Mouse (Mus musculus): ENCODE measurements around the gene Ssbp3. TPM values are rescaled to one million over a fixed set of nuclear protein-coding genes. Genes with fewer than 3 reads are reported as not detected.
A peak's percentile ranks its signal among the peaks of the same experiment; 100 is the strongest.

Gene Ssbp3
- polyA plus RNA-seq, 1 experiment from 2014 or later: 112 TPM

DNA sequence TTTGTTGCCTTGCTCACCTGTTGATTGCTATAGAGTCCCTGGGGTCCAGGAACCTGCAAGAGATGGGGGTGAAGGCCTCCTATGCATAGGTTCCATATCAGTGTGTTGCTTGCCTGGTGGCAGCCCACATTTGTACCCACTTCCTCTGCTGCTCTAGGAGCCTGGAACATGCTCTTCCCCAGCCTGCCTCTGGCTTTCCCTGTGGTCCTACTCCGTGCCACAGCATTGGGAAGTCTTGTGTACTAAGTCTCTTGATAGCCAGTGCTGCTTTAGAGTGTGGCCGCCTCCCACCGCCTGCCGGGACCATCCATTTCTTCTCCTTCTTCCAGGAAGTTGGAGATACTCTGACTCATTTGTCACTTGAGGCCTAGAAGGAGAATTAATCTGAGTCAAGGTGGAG lies 13.7 kb downstream of the Ssbp3 start:
- Histone ChIP-seq H3K4me1 (peaks cover 41% of the 10 kb centered on the region), H3K27me3 (no peaks in the 10 kb centered on the region)
- ATAC-seq (ENCODE audit: insufficient number of reproducible peaks, low FRiP score, low TSS enrichment, low read depth): no peak

DNA sequence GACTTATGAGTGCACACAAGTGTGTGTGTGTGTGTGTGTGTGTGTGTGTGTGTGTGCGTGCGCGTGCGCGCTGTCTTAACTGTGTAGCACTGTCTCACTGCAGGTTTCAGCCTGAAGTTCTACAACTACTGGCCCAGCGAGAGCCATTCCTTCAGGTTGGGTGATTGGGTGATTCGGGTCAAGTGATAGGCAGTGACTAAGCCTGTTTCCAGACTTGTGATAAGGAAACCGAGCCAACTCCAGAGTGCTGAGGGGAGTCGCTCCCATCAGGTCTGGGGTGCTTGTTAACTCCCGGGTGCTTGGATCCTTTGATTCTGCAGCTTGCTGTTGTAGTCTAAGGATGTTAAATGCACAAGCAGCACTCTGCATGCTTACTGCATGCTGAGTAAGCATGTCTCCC lies 14.4 kb downstream of the Ssbp3 start:
- 0 out of 2 replicates have a peak overlapping the region, but pooled peaks have one; percentile 11 for H3K9ac ChIP-seq
- 82% methylated on average over 10 of the region's 10 CpGs for WGBS
- H3K4me2 ChIP-seq: no peak overlapping the region
- H3K27me3 ChIP-seq: no peaks in the 10 kb centered on the region
- ATAC-seq (ENCODE audit: insufficient number of reproducible peaks, low FRiP score, low TSS enrichment, low read depth): no peak
- no peak overlapping the region for H3K27ac ChIP-seq
- peaks cover 37% of the 10 kb centered on the region for H3K4me1 ChIP-seq
- no peak overlapping the region for H3K4me3 ChIP-seq
- H3K9me3 ChIP-seq: no peaks in the 10 kb centered on the region
- peaks cover 78% of the 10 kb centered on the region for H3K36me3 ChIP-seq

More for the DNA sequence above, 13.7 kb downstream of the Ssbp3 start:
- Histone ChIP-seq H3K36me3 (peaks cover 85% of the 10 kb centered on the region), H3K27ac (no peak overlapping the region), H3K9ac (0 out of 2 replicates have a peak overlapping the region, but pooled peaks have one; percentile 11), H3K4me2 (no peak overlapping the region), H3K4me3 (no peak overlapping the region), H3K9me3 (no peaks in the 10 kb centered on the region)
- WGBS: 85% methylated on average over 4 of the region's 4 CpGs

DNA sequence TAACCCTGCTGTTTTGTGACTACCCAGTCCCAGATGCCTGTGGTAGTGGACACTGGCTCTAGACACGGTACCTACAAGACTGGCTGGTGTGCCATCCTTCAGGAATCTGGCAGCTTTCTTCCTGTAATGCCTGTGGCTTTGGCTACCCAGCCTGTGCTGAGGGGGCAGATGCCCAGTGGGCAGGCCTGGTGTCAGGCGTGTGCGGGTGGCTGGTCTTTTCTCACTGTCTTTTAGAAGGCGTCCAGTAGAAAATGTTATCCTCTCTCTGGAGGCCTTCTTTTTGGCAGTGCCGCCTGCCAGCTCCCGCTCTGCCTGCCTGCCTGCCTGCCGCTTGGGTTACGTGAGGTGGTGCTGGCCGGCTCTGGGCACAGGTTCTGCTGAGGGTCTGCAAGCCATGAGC lies 15.9 kb downstream of the Ssbp3 start:
- peaks cover 22% of the 10 kb centered on the region for H3K4me1 ChIP-seq
- no peaks in the 10 kb centered on the region for H3K9me3 ChIP-seq
- H3K27ac ChIP-seq: no peak overlapping the region
- H3K27me3 ChIP-seq: no peaks in the 10 kb centered on the region
- H3K36me3 ChIP-seq: peaks cover 70% of the 10 kb centered on the region
- no peak for ATAC-seq (ENCODE audit: insufficient number of reproducible peaks, low FRiP score, low TSS enrichment, low read depth)
- no peak overlapping the region for H3K4me3 ChIP-seq
- WGBS: 81% methylated on average over 9 of the region's 9 CpGs
- H3K4me2 ChIP-seq: no peak overlapping the region
- H3K9ac ChIP-seq: no peak overlapping the region

DNA sequence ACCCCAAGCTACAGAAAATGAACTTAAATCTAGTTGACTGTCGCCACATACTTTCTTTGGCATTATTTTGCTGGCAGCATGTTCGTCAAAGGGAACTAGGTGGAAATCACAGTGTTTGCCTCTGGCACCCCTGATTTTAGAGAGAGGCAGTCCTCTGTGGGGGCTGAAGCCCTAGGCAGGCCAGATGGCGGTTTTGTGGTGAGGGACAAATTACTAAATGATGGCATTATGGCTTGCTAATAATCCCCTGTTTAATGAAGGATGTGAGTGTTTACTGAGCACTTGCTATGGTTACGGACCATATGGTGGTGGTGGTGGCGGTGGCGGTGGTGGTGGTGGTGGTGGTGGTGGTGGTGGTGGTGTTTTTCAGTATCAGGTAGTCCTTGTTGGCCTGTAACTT lies 16.5 kb downstream of the Ssbp3 start:
- ATAC-seq (ENCODE audit: insufficient number of reproducible peaks, low FRiP score, low TSS enrichment, low read depth): no peak
- 75% methylated on average over 6 of the region's 6 CpGs for WGBS
- Histone ChIP-seq H3K27ac (no peak overlapping the region), H3K36me3 (peaks cover 69% of the 10 kb centered on the region), H3K9ac (no peak overlapping the region), H3K4me2 (no peak overlapping the region), H3K27me3 (no peaks in the 10 kb centered on the region), H3K9me3 (no peaks in the 10 kb centered on the region), H3K4me1 (peaks cover 15% of the 10 kb centered on the region), H3K4me3 (no peak overlapping the region)

DNA sequence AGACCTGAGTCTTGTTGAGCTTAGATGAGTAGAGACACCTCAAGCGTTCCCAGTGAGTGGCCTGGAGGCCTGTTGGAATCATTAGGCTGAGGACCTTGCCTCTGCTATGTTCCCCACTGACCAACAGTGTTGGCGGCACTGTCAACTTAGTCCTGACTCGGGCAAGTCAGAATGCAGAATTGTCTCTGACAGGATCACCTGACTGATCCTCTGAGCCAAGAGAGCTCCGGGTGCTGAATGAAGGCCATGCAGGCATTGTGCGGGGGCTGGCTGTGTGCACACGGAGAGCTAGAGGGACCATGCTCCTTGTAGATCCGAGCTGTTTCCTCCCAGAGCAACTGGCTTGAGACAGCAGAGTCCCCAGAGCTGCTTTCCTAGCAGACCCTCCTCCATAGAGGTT lies 18.5 kb downstream of the Ssbp3 start:
- Histone ChIP-seq H3K27ac (no peak overlapping the region), H3K4me3 (no peak overlapping the region), H3K27me3 (no peaks in the 10 kb centered on the region), H3K9ac (no peak overlapping the region), H3K9me3 (no peaks in the 10 kb centered on the region), H3K4me1 (peaks cover 22% of the 10 kb centered on the region), H3K36me3 (peaks cover 62% of the 10 kb centered on the region), H3K4me2 (no peak overlapping the region)
- ATAC-seq (ENCODE audit: insufficient number of reproducible peaks, low FRiP score, low TSS enrichment, low read depth): no peak
- 80% methylated on average over 7 of the region's 7 CpGs for WGBS

DNA sequence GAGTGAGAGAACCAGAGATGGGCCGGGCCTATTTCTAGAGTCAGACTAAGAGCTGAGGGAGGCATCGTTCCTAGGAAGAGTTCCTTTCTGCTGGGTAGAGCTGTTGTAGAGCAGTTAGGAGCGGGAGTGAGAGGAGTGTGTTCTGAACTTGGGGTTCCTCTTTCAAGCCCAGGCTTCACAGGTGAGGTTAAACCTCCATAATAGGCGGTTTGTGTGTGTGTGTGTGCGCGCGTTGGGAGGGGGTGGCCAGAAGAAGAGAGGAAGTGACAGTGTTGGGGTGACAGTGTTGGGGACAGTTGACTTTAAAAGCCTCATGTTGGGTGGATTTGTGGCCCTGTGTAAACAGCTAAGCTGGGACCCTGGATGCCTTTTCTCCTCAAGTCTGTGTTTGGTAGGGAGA lies 22.1 kb downstream of the Ssbp3 start:
- Histone ChIP-seq H3K4me2 (no peak overlapping the region), H3K36me3 (peaks cover 56% of the 10 kb centered on the region), H3K4me1 (peaks cover 47% of the 10 kb centered on the region), H3K4me3 (no peak overlapping the region), H3K9ac (no peak overlapping the region), H3K9me3 (no peaks in the 10 kb centered on the region), H3K27ac (no peak overlapping the region), H3K27me3 (no peaks in the 10 kb centered on the region)
- WGBS: 88% methylated on average over 7 of the region's 7 CpGs
- ATAC-seq (ENCODE audit: insufficient number of reproducible peaks, low FRiP score, low TSS enrichment, low read depth): no peak

DNA sequence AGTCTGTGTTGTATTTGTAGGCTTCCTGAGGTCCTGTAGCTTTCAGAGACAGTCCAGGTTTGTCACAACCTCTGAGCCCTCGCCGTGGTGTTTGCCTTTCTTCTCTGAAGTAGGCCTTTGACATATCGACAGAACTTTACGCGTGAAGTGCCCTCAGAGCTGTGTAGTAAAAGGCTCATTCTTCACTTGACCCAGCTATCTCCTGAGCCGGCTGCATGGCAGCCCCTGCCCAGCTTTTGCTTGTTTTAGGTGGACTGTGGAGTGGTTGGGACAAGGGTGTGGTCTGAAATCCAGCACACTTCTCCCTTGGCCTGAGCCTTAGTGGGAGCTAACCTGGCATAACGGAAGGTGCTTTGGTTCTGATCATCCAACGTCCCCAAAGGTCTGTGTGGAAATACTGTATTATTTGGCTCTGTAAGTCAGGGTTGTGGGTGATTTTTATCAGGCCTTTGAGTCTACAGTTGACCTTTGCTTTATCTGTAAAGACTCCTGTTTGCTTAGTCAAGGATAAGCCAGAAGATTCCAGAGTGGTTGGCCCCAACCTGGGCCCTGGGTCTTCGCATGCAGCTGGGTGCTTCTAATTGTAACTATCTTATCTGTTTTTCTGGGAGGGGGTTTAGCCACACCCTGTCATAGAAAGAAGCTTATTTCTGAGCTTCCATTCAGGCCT lies 23.4 kb downstream of the Ssbp3 start:
- ATAC-seq (ENCODE audit: insufficient number of reproducible peaks, low FRiP score, low TSS enrichment, low read depth): no peak
- Histone ChIP-seq H3K4me1 (peaks cover 56% of the 10 kb centered on the region), H3K27me3 (no peaks in the 10 kb centered on the region), H3K9ac (no peak overlapping the region), H3K4me2 (no peak overlapping the region), H3K9me3 (no peaks in the 10 kb centered on the region), H3K4me3 (no peak overlapping the region), H3K27ac (no peak overlapping the region), H3K36me3 (peaks cover 42% of the 10 kb centered on the region)
- 77% methylated on average over 9 of the region's 9 CpGs for WGBS

DNA sequence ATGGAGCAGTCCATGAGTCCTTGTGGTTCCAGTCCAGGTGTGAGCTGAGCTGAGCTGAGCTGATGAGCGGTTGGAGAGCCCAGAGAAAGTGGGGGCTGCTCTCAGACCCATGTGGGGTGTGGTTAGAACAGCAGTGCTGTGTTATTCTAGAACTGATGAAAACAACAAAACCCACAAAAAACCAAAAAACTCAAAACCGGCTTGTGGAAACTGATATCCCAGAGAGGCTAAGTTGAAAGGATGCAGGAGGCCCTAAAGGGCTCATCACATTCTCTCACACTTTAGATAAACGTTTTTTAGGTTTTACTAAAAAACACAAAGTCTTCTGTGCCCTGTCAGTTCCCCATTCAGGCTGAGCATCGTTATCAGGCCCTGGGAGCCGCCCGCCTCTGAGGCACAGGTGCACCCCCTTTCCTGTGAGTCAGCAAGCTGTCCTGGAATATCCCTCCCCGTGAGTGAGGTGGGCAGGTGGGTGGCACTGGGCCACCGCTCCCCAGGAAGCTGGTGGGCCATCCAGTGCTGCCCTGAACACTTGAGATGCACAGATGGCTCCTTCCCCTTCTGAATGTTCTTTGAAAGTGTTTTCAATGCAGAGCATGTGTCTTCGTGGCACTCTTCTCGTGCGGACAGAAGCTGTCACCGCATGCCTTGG lies 24.6 kb downstream of the Ssbp3 start:
- Histone ChIP-seq H3K4me3 (no peak overlapping the region), H3K27me3 (no peaks in the 10 kb centered on the region), H3K36me3 (peaks cover 41% of the 10 kb centered on the region), H3K9ac (no peak overlapping the region), H3K4me1 (peaks cover 63% of the 10 kb centered on the region), H3K9me3 (no peaks in the 10 kb centered on the region), H3K27ac (0 out of 2 replicates have a peak overlapping the region, but pooled peaks have one; percentile 27), H3K4me2 (no peak overlapping the region)
- ATAC-seq (ENCODE audit: insufficient number of reproducible peaks, low FRiP score, low TSS enrichment, low read depth): no peak
- 57% methylated on average over 12 of the region's 12 CpGs for WGBS

DNA sequence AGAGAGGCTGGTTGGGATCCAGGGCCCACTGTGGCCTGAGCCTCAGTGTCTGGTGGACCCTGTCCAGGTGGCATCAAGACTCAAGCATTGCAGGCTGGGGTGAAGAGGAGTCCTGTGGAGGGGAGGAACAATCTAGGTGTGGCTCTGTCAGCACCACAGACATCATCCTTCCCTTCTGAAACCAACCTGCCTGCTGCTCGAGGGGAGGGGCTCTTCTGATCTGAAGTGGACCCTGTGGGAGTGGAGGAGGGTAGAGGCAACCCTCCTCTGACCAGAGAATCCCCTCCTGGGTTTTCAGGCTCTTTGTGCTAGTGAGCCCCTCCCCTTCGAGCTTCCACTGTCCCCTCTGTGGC lies 25.1 kb downstream of the Ssbp3 start:
- H3K9ac ChIP-seq: no peak overlapping the region
- ATAC-seq (ENCODE audit: insufficient number of reproducible peaks, low FRiP score, low TSS enrichment, low read depth): no peak
- peak overlapping the region; percentile 27; the same call in 1 of the 2 replicates for H3K27ac ChIP-seq
- H3K9me3 ChIP-seq: no peaks in the 10 kb centered on the region
- H3K27me3 ChIP-seq: no peaks in the 10 kb centered on the region
- 36% methylated on average over 2 of the region's 2 CpGs for WGBS
- H3K4me1 ChIP-seq: peaks cover 65% of the 10 kb centered on the region
- H3K4me2 ChIP-seq: no peak overlapping the region
- H3K4me3 ChIP-seq: no peak overlapping the region
- H3K36me3 ChIP-seq: peaks cover 41% of the 10 kb centered on the region

DNA sequence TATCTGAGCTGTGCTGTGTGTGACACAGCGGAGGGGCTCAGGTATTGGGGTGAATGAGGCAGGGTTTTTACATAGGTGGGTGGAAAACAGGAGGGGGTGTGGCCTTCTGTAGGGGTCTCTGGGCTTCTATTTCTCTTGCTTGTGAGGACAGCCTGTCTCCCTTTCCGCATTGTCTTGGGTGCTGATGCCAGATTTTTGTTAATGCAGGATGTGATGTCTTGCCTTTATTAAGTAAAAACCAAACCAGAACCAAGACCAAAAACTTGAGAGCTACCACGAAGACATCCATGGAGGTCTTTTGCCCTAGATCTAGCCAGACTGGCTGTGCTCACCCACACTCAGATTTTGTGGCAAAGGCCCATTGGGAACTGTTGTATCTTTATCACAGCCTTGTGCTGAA lies 25.5 kb downstream of the Ssbp3 start:
- Histone ChIP-seq H3K27ac (no peak overlapping the region; the same call in 1 of the 2 replicates), H3K9me3 (no peaks in the 10 kb centered on the region), H3K4me1 (peaks cover 70% of the 10 kb centered on the region), H3K27me3 (no peaks in the 10 kb centered on the region), H3K4me3 (no peak overlapping the region), H3K4me2 (no peak overlapping the region), H3K36me3 (peaks cover 41% of the 10 kb centered on the region), H3K9ac (no peak overlapping the region)
- ATAC-seq (ENCODE audit: insufficient number of reproducible peaks, low FRiP score, low TSS enrichment, low read depth): no peak
- WGBS: 72% methylated on average over 3 of the region's 3 CpGs

DNA sequence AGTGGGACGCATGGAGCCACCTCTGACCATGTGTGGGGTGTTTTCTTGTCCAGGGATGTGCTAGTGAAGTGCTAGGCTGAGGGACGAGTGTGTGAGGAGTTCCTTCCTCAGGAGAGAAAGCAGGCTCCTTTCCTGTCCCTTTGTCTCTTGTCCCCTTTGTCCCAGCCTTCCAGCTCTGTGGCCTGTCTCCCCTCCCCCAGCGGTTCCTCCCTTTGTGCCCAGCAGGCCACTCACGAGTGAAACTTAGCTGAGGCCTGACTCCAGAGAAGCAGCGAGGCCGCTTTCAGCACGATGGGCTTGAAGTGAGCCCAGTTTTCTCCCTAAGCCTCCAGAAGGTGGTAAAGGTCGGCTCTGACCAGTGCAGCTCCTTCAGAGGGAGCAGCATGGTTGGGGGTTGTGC lies 26.2 kb downstream of the Ssbp3 start:
- Histone ChIP-seq H3K27ac (peak overlapping the region; percentile 63), H3K4me1 (peaks cover 77% of the 10 kb centered on the region), H3K27me3 (no peaks in the 10 kb centered on the region), H3K9me3 (no peaks in the 10 kb centered on the region), H3K9ac (no peak overlapping the region), H3K36me3 (peaks cover 39% of the 10 kb centered on the region), H3K4me3 (no peak overlapping the region), H3K4me2 (no peak overlapping the region)
- WGBS: 32% methylated on average over 8 of the region's 8 CpGs
- ATAC-seq (ENCODE audit: insufficient number of reproducible peaks, low FRiP score, low TSS enrichment, low read depth): no peak

DNA sequence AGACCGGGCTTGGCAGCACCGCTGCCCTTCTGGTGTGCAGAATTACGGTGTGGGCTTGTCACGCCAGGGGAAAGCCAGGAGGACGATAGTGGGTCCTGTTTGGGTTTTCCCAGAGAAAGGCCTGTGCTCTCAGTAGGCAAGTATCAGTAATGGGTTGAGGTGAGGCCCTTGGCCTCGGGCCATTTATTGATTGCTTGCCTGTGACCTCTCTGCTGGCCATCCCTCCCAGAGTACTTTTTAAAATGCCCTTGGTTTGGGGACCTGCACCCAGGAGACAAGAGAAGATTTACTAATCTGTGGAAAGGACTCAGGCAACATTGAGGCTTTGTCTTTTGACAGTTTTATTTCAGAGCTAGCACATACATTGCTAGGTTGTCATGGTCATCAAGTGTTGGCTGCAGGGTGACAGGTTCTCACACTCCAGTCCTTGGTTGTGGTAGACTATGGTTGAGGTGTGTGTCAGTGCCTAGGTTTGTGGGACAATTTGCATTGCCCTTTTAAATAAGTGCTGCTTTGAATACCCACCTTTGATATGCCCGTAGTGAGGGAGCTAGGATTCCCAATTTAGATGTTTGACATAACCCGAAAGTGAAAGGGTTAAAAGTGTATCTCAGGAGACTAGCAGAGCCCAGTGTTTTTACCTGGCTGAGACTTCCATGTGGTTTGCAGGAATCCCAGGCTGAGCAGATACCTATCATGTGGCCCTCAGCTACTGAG lies 28.2 kb downstream of the Ssbp3 start:
- WGBS: 54% methylated on average over 8 of the region's 8 CpGs
- no peak for ATAC-seq (ENCODE audit: insufficient number of reproducible peaks, low FRiP score, low TSS enrichment, low read depth)
- Histone ChIP-seq H3K9ac (no peak overlapping the region), H3K36me3 (peaks cover 30% of the 10 kb centered on the region), H3K9me3 (no peaks in the 10 kb centered on the region), H3K4me3 (no peak overlapping the region), H3K4me1 (peaks cover 85% of the 10 kb centered on the region), H3K27ac (peak overlapping the region; percentile 9; the same call in 1 of the 2 replicates), H3K27me3 (no peaks in the 10 kb centered on the region), H3K4me2 (no peak overlapping the region)

Measured in limb, embryonic 15.5 days (tissue).